Mouse (Mus musculus): ENCODE data around the gene Mdm2.
A peak's percentile ranks its signal among the peaks of the same experiment; 100 is the strongest.
"Not testable (repeated sequence)": the region's sequence is repeated elsewhere in the genome, so short reads cannot be mapped to it uniquely, and the experiment has no call there.

The Mdm2 gene

DNA sequence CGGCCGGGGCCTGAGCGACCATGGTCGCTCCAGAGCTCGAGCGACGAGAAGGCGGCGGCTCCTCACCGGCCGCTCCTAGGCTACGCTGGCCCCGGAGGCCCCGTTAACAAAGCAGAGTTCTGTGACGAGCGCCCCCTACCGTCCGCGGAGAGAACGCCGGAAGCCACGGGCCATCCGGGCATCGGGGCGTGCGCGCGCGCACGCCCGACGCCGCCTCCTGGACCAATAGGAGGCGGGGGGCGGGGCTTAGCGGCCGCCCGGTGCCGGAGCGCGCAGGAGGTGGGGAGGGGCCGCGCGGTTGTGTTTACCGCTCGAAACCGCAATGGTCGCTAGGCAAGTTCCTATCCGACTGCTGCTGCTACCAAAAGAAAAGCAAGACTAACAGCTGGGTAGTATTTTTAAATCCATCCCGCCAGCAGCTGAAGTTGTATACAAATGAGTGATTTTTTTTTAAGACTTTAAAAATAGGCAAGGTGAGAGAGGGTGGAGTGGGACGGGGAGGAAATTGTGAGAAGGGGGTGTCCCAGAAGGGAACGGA, at the start of gene Mdm2:
Gene Mdm2, minus strand, starts transcription at position 155 of the 538 bp plus-strand sequence.
- peak; percentile 95 for DNase-seq (ENCODE audit: low read depth, low spot score)

DNA sequence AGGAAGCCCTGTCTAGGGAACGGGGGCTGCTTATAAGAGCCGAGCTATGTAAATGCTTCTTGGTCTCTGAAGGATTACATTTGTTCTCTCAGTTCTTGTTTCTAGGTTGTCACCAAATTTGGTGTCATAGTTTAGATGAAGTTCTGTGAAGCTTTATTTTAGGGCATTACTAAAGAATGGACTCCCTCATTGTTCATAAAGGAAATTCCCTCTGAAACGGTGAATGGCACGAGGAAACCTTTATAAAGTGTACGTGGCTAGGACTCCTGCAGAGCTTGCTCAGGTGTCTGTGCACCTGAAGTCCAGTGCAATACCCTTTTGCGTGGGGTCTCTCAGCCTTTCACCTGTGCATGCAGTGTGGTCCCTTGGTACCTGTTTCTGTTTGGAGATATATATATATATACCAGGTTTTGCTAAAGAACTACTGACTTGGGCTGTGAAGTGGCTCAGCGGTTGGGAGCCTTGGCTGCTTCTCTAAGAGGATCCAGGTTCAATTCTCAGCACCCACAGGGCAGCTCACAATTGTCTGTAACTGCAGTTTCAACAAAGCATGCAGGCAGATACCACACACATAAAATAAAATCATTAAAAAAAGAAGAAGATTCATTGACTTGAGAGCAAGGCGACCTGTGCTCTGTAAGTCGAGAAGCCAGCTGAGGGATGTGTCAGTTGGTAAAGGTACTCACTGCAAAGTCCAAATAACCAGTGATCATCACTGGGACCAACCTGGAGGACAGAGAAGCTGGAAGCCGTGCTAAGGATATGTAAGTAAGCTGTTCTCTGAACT, 49.5 kb upstream of the Mdm2 start:
- no peak for DNase-seq (ENCODE audit: low read depth, low spot score)

DNA sequence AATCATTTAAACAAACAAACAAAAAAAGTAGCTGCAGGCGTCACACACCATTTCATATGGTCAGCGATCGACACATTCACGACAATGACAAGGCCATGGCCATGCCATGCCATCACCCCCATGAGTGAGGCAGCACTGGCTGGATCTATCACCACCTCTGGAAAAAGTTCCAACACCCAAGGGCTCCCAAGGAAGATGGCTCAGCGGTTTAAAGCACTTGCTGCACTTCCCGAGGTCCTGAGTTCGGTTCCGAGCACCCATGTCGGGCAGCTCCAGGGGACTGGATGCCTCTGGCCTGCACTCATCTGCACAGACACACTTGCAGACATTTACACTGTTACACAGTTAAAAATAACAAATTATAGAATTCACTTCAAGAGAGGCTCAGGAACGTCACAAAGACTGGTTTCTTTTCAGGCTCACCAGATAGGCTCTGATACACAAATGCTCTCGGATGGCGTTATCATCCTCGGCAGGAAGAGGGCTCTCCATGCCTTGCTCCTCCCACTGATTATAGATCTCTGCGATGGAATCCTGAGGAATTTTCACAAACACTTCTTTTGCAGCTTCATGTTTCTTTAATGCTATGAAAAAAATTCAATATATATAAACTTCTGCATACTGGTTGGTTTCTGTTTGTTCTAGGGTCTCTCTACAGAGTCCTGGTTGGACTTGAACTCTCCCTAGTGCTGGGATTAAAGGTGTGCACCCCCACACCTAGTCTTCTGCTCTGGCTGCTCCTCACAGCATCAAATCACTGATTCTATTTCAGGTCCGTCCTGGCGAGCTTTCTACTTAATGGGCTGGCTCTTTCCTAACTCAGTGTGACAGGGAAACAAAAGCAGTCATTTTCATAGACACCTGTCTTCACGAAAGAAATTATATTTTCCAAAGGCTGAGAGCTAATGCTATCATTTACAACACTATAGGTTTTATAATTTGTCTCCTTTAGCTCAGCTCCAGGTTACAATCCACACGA, 48.5 kb upstream of the Mdm2 start:
- no peak for DNase-seq (ENCODE audit: low read depth, low spot score)

DNA sequence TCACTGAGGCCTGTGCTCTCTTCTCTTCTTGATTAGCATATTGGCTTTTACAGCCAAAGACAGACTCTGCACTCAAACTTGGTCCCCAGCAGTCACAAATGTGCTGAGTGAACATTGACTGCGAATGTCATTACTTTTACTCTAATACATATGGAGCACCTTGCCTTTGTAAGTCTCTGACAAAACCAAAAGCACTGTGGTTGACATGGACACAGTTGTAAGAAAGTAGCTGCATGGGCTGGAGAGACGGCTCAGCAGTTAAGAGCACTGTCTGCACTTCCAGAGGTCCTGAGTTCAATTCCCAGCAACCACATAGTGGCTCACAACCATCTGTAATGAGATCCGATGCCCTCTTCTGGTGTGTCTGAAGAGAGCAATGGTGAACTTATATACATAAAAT, 47.8 kb upstream of the Mdm2 start:
- DNase-seq (ENCODE audit: low read depth, low spot score) = not testable (repeated sequence)

DNA sequence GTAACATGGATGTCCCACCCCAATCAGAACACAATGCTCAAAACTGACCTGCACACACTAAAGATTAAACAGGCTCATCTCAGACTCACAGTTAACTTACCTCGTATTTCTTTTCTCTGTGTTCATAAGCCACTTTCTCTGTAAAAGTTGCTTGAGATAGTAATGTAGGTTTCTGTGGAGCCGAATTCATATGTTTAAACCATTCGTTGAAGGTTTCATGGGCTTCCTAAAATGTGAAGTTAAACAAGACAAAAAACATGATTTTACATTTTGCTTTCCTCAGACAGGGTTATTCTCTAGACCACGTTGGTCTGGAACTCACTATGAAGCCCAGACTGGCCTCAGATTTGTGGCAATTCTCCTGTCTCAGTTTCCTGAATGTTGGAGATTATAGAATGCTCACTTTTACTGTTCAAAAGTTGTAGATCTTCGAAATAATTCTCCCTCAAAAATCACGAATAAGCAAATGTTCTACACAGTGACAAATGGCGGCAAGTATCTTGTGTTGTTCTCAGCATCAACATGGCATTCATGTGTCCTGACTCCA, 47.3 kb upstream of the Mdm2 start:
- DNase-seq (ENCODE audit: low read depth, low spot score) = no peak

DNA sequence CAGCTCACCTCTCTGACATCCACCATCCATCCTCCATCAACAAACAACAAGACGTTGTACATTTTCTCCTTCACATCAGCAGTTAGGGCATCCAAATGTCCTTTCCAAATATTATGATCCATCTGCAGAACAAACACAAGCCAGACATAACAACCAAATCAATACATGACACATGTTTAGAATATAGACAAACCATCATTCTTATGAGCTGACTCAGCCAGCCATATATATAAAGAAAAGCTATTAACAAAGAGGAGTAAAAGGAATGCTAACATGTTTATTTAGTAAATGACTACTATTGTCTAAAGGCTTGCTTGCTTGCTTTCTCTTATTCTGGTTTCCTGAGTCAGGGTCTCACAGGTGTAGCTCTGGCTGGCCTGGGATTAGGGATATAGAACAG, 46.7 kb upstream of the Mdm2 start:
- DNase-seq (ENCODE audit: low read depth, low spot score) = no peak

DNA sequence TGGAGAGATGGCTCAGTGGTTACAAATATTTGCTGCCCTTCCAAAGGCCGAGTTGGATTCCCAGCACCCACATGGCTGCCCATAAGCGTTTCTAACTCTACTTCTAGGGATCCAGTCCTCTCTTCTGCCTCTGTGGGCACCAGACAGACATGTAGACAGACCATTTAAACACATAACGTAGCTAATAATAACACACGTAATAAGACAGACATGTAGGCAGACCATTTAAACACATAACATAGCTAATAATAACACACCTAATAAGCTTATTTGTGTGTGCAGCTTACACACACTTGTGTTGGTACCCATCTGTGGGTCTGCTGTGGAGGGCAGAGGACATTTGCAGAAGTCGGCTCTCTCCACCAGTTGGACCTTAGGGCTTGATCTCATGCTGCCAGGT, 46.2 kb upstream of the Mdm2 start:
- no peak for DNase-seq (ENCODE audit: low read depth, low spot score)

DNA sequence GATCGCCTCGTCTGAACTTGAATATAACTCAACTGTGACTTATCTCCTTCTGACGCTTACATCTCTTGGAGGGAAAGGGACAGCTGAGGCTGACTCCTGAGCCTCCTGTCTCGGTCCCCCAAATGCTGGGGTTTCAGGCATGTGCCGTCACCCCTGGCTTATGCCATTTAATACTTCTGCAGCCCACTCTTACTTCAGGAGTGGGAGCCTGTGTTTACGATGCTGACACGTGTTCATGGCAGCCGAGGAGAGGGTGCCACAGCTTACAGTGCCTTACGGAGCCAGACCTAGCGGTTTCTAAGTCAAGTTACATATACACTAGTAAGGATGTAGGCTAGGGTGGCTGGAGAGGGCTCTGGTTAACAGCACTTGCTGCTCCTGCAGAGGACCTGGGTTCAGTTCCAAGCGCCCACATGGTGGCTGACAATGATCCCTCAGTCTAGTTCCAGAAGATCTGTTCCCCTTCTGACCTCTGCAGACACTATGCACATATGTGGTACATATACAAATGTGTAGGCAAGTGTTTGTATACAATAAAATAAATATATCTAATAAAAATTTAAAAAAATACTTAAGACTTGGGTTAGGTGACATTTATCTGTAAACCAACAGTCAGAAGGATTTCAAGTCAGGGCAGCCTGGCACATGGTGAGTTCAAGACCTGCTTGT, 45.4 kb upstream of the Mdm2 start:
- no peak for DNase-seq (ENCODE audit: low read depth, low spot score)

DNA sequence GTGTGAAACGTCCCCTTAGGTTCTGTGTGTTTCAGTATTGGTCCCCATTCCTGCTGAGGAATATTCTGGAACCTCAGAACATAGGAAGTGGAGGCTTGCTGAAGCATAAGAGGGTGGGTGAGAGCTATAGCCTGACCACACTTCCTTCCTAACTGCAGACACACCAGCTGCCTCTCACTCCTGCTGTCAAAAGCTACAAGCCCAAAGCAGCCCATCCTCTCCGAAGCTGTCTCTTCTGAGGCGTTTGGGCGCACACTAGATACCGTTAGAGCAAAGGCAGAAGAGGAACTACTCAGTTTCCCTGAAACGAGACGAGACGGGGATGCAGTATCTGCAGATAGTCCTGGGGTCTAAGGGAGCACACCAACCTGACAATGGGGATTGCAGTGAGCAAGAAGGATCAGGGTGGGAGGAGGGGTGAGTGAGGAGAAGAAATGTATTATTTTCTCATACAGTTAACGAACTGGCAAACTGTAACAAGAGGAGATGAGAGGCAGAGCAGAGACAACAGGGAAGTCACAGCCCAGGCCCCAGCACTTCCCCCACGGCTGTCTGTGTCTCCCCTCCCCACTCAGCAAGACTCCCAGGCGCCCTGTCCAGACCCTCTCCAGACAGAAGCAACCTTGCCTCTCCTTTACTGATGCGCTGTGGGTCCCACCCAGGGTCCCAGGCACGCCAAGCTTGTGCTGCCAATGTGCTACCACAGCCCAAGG, 44.7 kb upstream of the Mdm2 start:
- no peak for DNase-seq (ENCODE audit: low read depth, low spot score)

DNA sequence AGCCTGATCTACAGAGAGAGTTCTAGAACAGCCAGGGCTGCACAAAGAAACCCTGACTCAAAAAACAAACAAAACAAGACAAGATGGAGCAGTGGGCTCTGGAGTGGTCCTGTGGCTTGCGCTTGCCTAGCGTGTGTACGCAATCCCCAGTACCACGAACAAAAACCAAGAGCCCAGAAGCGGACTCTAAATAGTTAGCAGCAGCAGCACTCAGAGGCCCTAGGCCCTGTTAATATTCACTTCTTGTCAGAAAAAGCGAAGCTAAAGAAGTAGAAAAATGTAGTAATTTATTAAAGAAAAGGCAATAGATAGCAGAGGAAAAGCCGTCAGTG, 44.0 kb upstream of the Mdm2 start:
- DNase-seq (ENCODE audit: low read depth, low spot score) = no peak

DNA sequence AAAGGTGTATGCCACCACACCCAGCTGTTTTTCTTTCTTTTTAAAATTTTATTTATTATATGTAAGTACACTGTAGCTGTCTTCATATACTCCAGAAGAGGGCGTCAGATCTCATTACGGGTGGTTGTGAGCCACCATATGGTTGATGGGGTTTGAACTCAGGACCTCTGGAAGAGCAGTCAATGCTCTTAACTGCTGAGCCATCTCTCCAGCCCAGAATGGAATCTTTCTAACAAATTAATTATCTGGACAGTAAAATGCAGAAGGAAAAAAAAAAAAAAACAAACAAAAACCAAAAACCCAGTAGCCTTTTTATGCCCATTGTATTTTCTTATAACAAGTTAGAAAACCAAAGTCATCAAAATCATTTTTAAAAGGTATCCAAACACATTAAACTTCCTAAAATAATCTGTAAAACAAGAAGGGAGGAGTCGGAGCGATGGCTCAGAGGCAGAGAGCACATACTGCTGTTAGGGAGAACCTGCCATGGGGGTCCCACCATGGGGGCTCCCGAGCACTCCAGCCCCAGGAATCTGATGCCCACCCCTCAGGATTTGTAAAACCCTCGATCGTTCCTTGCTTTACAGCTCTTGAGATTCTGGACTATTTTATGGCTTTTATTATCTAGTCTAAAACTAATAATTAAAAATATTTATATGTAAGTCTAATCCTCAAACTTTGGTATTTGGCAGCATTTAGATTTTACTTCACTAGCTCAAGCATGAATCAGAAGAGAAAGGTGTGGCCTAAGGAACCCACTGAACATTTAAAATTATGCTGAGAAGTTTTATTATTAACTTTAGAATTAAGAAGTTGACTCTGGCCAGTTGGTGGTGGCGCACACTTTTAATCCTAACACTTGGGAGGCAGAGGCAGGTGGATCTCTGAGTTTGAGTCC, 43.4 kb upstream of the Mdm2 start:
- no peak for DNase-seq (ENCODE audit: low read depth, low spot score)

DNA sequence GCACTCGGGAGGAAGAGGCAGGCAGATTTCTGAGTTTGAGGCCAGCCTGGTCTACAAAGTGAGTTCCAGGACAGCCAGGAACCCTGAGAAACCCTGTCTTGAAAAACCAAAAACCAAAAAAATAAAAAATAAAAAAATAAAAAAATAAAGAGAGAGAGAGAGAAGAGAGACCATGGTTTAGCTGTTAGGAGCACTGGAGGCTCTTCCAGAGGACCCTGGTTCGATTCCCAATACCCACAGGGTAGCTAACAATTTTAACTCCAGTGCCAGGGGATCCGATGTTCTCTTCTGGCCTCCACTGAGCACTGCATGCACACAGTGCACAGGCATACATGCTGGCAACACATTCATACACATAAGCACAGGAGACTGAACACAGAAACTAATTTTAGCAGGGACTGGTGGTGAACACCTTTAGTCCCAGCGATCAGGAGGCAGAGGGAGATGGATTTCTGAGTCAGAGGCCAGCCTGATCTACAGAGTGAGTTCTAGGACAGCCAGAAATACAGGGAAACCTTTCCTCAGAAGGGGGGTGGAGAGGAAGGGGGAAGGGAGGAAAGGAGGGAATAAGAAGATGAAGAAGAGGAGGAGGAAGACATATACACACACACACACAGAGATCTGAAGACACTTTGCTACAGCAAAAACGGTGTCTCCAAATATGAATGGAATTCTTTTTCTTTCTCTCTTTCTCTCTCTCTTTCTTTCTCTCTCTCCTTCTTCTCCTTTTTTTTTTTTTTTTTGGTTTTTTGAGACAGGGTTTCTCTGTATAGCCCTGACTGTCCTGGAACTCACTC, 42.5 kb upstream of the Mdm2 start:
- no peak for DNase-seq (ENCODE audit: low read depth, low spot score)

DNA sequence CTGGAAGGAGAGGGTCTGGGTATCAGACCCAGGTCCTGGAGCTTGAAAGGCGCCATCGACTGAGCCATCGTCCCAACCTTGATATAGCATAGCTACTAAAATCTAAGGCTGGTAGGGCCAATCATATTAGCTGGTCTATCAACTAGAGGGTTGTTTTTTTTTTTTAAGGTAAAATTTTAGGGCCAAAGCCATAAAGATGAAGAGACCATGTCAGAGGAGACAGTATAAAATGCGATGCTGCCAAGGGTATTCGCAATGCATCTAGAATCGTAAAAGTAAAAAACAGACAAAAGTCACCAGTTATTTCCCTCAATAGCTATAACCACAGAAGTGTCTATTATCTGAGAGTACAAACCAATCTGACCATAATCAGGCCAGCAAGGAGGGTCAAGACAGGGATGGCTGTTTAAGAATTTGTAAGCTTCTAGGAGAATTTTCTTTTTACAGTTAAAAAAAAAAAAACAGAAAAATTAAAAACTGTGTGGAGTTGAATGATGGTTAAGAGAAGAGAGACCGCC, 41.8 kb upstream of the Mdm2 start:
- no peak for DNase-seq (ENCODE audit: low read depth, low spot score)

DNA sequence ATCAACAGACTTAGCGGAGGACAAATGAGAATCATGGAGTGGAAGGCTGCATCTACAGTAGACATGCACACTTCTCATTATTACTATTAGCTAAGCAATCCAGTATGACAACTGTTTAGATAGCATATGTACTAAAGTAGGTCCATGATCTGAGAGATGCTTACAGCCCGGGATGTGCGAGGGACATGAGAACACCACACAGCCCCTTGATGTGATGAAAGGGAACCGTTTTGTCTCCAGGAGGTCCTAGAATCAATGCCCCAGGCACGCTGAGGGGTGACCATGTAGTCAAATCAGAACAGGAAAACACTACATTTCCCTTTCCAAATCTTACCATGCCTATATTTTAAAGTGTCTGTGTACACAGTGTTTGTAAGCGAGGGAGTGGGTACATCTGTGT, 41.2 kb upstream of the Mdm2 start:
- DNase-seq (ENCODE audit: low read depth, low spot score) = no peak

DNA sequence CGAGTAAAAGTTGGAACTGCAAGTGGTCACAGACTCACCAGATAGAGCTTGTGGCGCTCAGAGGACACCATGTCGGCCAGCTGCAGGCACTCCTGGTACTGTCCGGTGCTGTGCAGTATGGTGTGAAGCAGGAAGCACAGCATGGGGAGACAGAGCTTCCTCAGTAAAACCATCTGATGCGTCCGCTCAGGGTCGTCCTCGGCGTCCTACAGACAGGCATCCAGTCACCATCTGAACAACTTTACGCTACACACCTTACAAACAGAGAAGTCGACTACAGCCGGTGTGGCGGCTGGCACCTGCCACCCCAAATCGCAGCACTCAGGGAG, 40.7 kb upstream of the Mdm2 start:
- DNase-seq (ENCODE audit: low read depth, low spot score) = no peak

DNA sequence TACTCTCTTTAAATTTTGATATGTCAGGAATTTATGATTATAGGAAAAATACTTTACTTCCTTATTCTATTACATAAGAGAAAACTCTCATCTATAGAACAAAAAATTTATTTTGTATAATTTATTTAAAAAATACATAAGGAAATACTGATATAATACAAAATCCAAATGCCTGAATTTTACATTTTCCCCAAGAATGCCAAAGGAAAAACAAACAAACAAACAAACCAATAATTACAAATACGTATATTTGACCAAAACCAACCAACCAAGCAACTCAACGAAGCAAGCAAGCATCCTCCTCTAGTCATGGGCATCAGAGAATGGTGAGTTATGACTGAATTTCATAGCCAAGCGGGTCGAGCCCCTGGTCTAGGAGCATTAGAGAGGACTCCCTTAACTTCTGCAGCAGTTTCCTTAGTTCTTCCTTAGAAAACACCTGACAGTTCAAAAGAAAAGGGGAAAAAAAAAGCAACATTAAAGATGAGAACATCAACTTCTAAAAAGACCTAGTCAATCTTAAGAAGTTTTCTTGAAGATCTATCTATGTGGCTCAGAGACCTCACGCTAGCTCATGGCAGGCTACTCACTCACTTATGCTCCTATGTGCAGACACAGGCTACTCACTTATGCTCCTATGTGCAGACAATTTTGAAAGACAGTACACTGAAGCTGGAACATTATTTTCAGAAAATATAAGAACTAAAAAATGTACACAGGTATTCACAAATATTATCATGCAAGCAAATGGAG, 40.1 kb upstream of the Mdm2 start:
- DNase-seq (ENCODE audit: low read depth, low spot score) = no peak

DNA sequence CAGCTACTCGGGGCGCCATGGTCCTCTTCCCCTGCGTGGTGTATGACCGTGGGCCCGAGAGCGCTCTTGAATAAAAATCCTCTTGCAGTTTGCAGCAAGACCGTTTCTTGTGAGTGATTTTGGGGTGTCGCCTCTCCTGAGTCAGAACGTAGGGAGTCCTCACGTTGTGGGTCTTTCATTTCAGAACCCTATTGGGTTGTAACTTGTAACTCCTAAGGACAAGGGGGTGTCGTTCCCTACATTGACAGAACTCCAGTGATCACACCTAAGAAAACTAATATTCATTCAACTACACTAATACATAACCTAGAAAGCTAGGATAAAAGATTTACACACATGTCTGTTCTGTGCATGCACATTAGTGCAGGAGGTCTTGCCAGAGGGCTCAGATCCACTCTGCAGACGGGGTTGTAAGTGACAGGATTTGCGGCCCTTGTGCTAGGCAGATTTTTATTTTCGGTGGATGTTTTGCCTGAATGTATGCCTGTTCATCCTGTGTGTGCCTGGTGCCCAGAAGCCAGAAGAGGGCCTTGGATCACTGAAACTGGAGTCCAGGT, 39.3 kb upstream of the Mdm2 start:
- no peak for DNase-seq (ENCODE audit: low read depth, low spot score)

DNA sequence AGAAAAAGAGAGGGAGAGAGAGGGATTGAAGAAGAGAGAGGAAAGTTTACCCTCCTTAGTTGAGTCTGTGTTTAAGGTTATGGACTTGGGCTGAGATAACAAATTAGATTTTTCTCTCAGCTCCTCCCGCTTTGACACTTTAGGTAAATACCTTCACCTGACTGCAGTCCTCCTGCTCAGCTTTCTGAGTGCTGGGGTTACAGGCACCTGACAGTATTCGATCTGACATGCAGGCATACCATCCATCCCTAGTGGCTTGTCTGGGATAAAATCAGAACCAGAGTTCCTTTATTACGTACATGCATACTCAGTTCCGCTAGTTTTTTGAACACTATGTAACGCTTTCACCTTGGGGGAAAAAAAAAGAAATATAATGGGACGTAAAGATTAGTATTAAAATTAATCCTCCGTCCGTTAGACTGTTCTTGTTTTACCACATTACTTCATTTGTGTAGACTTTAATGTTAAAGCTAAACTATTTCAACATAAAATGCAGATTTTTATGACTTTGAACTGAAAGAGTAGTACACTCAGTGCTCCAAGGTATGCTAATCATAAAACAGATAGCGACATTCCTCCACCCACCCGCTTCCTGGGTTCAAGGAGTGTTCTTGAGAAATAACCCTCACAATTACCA, 38.6 kb upstream of the Mdm2 start:
- DNase-seq (ENCODE audit: low read depth, low spot score) = no peak
